Mouse (Mus musculus) forebrain, embryonic 12.5 days (tissue): Measurements from ENCODE around the gene Umps. TPM values are rescaled to one million over a fixed set of nuclear protein-coding genes. Genes with fewer than 3 reads are reported as not detected.
A peak's percentile ranks its signal among the peaks of the same experiment; 100 is the strongest.

Experiments used
- ATAC-seq: fragments of 200-750 bp; cut with Nextera tagmentation; 2 replicates; pipeline ENCODE4 v1.8.0; 2017; ENCODE audit warnings: moderate TSS enrichment; ENCODE audit not compliant: low FRiP score
- H3K27ac ChIP-seq: fragments of 300-500 bp; sonication (generic); 2 replicates; pipeline ENCODE4 v1.5.1; 2016; ENCODE audit warnings: mild to moderate bottlenecking
- H3K27me3 ChIP-seq: fragments of 300-500 bp; sonication (generic); 2 replicates; pipeline ENCODE4 v1.6.1; 2016; ENCODE audit warnings: mild to moderate bottlenecking
- H3K36me3 ChIP-seq: fragments of 300-500 bp; sonication (generic); replicated peaks from 2 replicates; pipeline ENCODE4 v1.6.1; 2016; ENCODE audit warnings: mild to moderate bottlenecking
- H3K4me1 ChIP-seq: fragments of 300-500 bp; sonication (generic); 2 replicates; pipeline ENCODE4 v1.6.1; 2016
- H3K4me2 ChIP-seq: fragments of 300-500 bp; sonication (generic); 2 replicates; pipeline ENCODE4 v1.6.1; 2016; ENCODE audit warnings: mild to moderate bottlenecking, moderate library complexity
- H3K4me3 ChIP-seq: fragments of 300-500 bp; sonication (generic); replicated peaks from 2 replicates; pipeline ENCODE4 v1.5.1; 2016; ENCODE audit warnings: mild to moderate bottlenecking
- H3K9ac ChIP-seq: fragments of 300-500 bp; sonication (generic); 2 replicates; pipeline ENCODE4 v1.6.1; 2016; ENCODE audit warnings: mild to moderate bottlenecking
- H3K9me3 ChIP-seq: fragments of 300-500 bp; sonication (generic); 2 replicates; pipeline ENCODE4 v1.6.1; 2016
- WGBS: fragments of 180-500 bp; shearing (Covaris S2); methylation state at CpG from one replicate; pipeline ENCODE4 v1.1.7; 2016; 5-methylcytosine and 5-hydroxymethylcytosine counted together
- polyA plus RNA-seq: library from polyadenylated mRNA; unstranded; fragments of >200 nt; fragmentation: Nextera tagmentation; extraction: Ambion mirVana; gene quantifications from 2 replicates; pipeline ENCODE4 v1.2.1, GENCODE M21; 2016

The Umps gene
- polyA plus RNA-seq, 1 experiment from 2014 or later: 56.9 TPM

DNA sequence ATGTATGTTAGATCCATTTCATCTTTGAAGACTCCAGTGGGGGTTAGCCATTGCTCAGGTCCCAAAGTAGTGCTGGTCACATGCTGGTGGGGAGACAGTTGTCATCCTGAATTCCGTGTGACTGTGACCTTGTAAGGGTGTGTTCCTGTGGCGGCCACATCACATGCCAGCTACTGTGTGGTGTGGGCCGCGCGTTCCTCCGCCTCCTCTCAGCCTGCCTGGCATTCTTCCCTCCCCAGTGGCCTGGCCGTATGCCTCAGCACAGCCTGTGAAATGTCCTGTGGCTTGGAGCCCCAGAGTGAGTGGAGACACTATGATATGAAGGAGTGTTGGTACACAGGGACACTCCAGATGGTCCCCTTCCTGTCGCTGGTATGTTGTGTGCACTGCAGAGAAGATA lies 29.3 kb downstream of the Umps start:
- Histone ChIP-seq H3K4me1 (peaks cover 29% of the 10 kb centered on the region), H3K4me2 (no peak overlapping the region), H3K9me3 (no peaks in the 10 kb centered on the region), H3K27me3 (peaks cover 8% of the 10 kb centered on the region), H3K27ac (no peak overlapping the region), H3K36me3 (no peaks in the 10 kb centered on the region), H3K4me3 (no peak overlapping the region), H3K9ac (no peak overlapping the region)
- WGBS: 86% methylated on average over 8 of the region's 8 CpGs
- no peak for ATAC-seq

DNA sequence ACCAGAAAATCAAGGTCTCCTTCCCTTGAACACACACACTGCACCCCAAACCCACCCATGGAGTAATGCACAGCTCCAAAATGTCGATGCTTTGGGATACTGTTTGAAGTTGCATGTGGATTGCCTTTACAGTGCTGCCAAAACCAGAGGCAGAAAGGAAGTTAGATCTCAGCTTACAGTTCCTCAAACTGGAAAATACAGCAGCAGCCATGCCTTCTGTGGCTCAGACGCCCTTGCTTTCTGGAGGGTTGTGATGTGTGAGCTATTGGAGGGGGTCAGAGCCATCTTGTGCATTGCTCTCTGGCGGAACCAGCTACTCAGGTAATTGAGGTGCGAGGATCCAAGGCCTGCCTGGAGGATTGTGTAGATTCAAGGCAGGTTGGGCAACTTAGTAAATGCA lies 30.0 kb downstream of the Umps start:
- H3K9me3 ChIP-seq: no peaks in the 10 kb centered on the region
- H3K4me2 ChIP-seq: no peak overlapping the region
- 83% methylated on average over 4 of the region's 4 CpGs for WGBS
- peaks cover 8% of the 10 kb centered on the region for H3K27me3 ChIP-seq
- H3K27ac ChIP-seq: no peak overlapping the region
- peaks cover 22% of the 10 kb centered on the region for H3K4me1 ChIP-seq
- H3K9ac ChIP-seq: no peak overlapping the region
- no peaks in the 10 kb centered on the region for H3K36me3 ChIP-seq
- ATAC-seq: no peak
- no peak overlapping the region for H3K4me3 ChIP-seq

DNA sequence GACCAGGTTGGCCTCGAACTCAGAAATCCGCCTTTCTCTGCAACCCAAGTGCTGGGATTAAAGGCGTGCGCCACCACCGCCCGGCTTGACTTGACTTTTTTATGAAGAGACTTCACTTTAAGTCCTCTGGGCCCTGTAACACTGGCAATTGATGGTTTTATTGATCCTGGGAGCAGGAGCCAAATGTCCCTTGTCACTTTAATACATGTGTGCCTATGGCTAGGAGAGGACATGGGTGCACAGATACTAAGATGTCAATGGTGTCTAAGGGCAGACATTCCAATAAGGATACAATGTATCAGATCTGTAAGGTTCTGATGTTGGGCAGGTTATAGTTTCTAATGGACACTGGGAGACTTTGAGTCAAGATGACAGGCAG lies 31.4 kb downstream of the Umps start:
- ATAC-seq: no peak
- Histone ChIP-seq H3K27ac (no peak overlapping the region), H3K27me3 (peaks cover 8% of the 10 kb centered on the region), H3K9me3 (no peaks in the 10 kb centered on the region), H3K36me3 (no peaks in the 10 kb centered on the region), H3K9ac (no peak overlapping the region), H3K4me3 (no peak overlapping the region), H3K4me2 (no peak overlapping the region), H3K4me1 (peaks cover 10% of the 10 kb centered on the region)
- 96% methylated on average over 6 of the region's 6 CpGs for WGBS

DNA sequence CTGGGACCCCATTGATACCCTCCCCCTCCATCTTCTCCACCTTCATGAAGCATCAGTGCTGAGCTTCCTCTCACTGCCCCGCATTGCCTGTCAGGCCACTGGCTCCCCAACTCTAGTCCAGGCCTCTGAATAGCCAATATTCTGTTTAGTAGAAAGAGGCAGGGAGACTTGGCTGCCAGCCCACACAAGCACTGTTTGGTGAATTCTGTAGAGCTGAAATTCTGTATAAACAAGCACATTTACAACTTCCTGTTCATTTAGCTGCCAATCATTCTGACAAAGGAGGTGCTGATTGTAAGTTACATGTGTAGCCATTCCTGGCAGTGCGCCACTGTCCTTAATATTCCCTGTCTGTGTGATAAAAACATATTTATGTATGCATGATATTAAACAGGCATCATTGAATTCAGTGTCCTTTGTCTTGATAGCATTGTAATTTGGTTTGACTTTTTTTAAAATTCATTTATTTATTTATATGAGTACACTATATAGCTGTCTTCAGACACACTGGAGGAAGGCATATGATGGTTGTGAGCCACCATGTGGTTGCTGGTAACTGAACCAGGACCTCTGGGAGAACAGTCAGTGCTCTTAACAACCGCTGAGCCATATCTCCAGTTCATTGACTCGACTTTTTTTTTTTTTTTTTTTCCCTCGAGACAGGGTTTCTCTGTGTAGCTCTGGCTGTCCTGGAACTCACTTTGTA lies 32.0 kb downstream of the Umps start:
- ATAC-seq: peak; percentile 20; the same call in 1 of the 2 replicates
- H3K9ac ChIP-seq: no peak overlapping the region
- peak overlapping the region; percentile 65 for H3K27ac ChIP-seq
- H3K36me3 ChIP-seq: no peaks in the 10 kb centered on the region
- H3K4me1 ChIP-seq: peaks cover 10% of the 10 kb centered on the region
- peaks cover 8% of the 10 kb centered on the region for H3K27me3 ChIP-seq
- WGBS: 69% methylated on average over 5 of the region's 5 CpGs
- H3K4me2 ChIP-seq: no peak overlapping the region
- no peaks in the 10 kb centered on the region for H3K9me3 ChIP-seq
- H3K4me3 ChIP-seq: no peak overlapping the region

DNA sequence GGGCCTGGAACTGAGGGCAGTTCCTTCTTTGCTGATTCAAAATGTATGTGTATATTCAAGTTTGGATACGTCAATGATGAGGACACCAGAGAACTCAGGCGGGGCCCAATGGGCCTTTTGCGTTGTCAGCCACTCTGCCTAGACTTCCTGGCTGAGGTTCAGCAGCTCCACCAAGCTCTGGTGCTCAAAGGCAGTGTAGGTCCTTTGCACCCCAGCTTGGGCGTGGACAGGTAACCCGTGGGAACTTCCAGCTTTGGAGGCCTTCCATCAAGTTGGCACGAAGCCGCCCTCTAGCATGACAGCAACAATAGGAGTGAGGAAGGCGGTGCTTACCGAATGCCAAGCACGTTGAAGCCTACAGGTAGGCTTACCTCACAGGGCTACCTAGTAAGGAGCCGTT lies 33.4 kb downstream of the Umps start:
- Histone ChIP-seq H3K4me3 (no peak overlapping the region), H3K27me3 (peaks cover 8% of the 10 kb centered on the region), H3K27ac (no peak overlapping the region), H3K4me2 (no peak overlapping the region), H3K4me1 (peaks cover 15% of the 10 kb centered on the region), H3K36me3 (no peaks in the 10 kb centered on the region), H3K9me3 (no peaks in the 10 kb centered on the region), H3K9ac (no peak overlapping the region)
- WGBS: 92% methylated on average over 11 of the region's 11 CpGs
- no peak for ATAC-seq

DNA sequence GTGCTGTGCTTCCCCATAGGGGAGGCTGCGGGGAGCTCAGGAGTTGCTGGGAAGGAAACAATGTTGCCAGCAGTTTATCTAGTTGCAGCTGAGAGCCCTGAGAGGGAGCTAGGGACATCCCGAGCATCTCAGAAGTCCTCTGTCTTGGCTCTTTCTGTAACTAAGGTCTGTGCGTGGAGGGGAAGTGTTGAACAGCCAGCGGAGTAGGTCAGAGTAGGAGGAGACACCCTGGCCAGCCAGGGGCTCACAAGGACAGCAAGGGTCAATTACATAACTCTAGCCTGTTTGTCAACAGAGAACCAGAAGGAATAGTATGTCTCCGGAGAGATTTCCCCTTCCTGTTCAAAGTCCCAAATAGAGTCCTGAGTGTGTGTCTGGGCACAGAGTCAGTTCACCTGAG lies 34.7 kb downstream of the Umps start:
- ATAC-seq: no peak
- WGBS: 68% methylated on average over 5 of the region's 5 CpGs
- H3K4me2 ChIP-seq: no peak overlapping the region
- no peaks in the 10 kb centered on the region for H3K9me3 ChIP-seq
- no peak overlapping the region for H3K4me3 ChIP-seq
- peaks cover 8% of the 10 kb centered on the region for H3K27me3 ChIP-seq
- peaks cover 15% of the 10 kb centered on the region for H3K4me1 ChIP-seq
- H3K27ac ChIP-seq: no peak overlapping the region
- no peak overlapping the region for H3K9ac ChIP-seq
- H3K36me3 ChIP-seq: no peaks in the 10 kb centered on the region

DNA sequence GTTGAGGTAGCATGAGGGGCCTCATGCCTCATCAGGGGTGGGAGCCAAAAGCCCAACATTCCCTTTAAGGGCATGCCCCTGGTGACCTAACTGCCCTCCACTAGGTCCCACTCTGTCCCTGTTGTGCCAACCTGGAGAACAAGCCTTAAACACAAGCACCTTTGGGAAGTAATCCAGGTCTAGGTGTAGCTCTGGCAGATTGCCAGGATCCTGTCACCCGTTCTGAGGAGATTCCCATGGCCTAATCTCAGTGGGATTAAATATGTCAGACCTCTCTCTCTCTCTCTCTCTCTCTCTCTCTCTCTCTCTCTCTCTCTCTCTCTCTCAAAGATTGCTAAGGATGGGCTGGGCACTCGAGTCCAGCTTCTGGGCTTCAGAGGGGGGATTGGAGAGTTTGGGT lies 35.2 kb downstream of the Umps start:
- Histone ChIP-seq H3K4me3 (no peak overlapping the region), H3K36me3 (no peaks in the 10 kb centered on the region), H3K9ac (no peak overlapping the region), H3K27ac (no peak overlapping the region), H3K9me3 (no peaks in the 10 kb centered on the region), H3K27me3 (peaks cover 8% of the 10 kb centered on the region), H3K4me2 (no peak overlapping the region), H3K4me1 (peaks cover 15% of the 10 kb centered on the region)
- ATAC-seq: no peak
- 50% methylated on average over 2 of the region's 2 CpGs for WGBS

DNA sequence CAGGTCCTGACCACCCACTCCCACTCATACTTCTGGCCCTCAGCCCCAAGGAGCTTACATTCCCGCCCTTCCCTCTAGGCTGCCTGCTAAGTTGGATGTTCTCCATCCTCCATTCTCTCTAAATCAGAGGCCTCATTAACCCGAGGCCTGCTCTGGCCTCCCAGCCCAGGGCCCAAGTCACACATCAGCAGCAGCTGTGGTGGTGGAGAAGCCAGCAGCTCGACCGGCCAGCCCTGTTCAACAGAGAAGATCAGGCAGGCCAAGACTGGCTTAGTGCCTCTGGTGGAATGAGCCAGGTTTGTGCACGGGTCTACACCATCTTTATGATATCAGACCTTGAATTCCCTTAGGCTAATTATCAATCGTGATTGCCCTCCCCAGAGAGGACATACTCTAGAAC lies 36.1 kb downstream of the Umps start:
- no peak for ATAC-seq
- no peak overlapping the region for H3K4me2 ChIP-seq
- WGBS: 87% methylated on average over 6 of the region's 6 CpGs
- no peaks in the 10 kb centered on the region for H3K9me3 ChIP-seq
- no peak overlapping the region for H3K27ac ChIP-seq
- H3K4me3 ChIP-seq: no peak overlapping the region
- H3K4me1 ChIP-seq: peaks cover 15% of the 10 kb centered on the region
- no peaks in the 10 kb centered on the region for H3K36me3 ChIP-seq
- peaks cover 3% of the 10 kb centered on the region for H3K27me3 ChIP-seq
- H3K9ac ChIP-seq: no peak overlapping the region

DNA sequence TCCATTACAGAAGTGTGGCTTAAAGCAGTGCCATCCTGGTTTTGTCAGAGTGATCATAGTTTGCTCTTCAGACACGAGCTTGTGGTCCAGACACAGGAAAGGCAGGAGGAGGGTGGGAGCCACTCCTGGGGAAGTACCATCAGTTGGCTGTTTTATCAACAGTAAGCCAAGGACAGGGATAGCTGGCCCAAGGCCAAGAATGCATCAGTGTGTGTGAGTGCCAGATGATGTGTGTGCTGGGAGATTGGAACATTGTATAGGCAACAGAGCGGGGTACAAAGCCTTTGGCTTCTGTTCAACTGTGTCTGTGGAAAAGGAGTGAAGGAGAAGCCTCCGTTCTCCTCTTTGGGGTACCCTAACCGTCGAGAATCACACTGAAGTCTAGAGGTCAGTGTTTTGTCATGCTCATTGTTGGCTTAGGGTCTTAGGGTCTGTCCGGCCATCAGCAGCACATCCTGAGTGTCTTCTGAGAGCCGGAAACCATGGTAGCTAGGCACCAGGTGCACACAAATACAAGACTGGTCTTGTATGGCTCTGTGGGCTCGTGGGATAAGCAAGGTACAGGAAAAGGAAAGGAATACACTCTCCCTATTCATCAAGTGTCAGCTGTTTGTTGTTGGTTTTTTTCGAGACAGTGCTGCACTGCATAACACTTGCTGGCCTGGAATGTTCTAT lies 37.9 kb downstream of the Umps start:
- ATAC-seq: no peak
- Histone ChIP-seq H3K9ac (no peak overlapping the region), H3K36me3 (no peaks in the 10 kb centered on the region), H3K4me3 (no peak overlapping the region), H3K27me3 (no peaks in the 10 kb centered on the region; the same call in 1 of the 2 replicates), H3K4me1 (0 out of 2 replicates have a peak, but pooled peaks cover 5% of the 10 kb centered on the region), H3K27ac (no peak overlapping the region), H3K9me3 (no peaks in the 10 kb centered on the region), H3K4me2 (no peak overlapping the region)
- 83% methylated on average over 9 of the region's 9 CpGs for WGBS

DNA sequence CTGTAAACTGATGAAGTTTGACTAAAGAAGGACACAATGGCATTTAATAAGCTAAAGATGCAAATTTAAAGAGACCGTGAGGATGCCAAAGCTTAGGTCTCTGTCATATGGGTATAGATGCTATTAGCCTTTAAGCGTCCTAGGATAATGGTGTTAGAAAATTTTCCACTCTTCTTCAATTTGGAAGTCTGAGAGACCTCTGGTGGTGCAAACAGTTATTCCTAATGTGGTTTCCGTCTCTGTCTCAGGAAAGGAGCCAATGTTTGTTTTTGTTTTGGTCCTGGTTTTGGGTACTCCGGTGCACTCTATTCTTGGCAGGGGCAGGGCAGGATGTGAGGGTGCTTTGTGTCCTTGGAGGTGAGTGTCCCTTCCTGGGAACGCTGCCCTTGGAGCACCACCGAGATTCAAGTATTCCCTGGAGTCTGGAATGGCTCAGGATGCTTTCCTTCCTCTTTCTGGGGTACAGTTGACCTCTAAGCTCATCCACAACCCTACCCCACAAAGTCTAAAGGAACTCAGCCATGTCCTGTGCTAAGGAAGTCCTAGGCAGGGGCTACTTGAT lies 39.5 kb downstream of the Umps start:
- Histone ChIP-seq H3K4me2 (no peak overlapping the region), H3K36me3 (no peaks in the 10 kb centered on the region), H3K27me3 (no peaks in the 10 kb centered on the region), H3K4me1 (peaks cover 5% of the 10 kb centered on the region; the same call in 1 of the 2 replicates), H3K27ac (no peak overlapping the region), H3K9me3 (no peaks in the 10 kb centered on the region), H3K4me3 (no peak overlapping the region), H3K9ac (no peak overlapping the region)
- 87% methylated on average over 6 of the region's 6 CpGs for WGBS
- ATAC-seq: no peak

DNA sequence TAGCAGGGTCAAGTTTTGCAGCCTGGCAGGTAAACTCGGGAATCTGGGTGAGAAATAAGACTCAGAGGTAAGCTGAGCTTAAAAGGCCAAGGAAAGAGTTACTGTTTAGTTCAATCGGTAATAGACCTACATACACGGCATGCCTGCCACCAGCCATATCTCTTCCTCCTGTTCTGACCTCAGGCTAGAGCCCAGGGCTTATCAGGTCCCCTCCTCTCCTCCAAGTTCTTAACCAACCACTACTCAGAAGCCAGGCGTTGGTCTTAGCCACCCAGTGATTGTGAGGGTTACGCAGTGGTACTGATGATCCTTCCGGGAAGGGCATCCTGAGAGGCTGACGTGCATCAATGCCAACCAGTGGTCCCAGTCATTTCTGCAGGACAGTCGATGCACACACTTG lies 43.1 kb downstream of the Umps start:
- no peak overlapping the region for H3K27ac ChIP-seq
- H3K9ac ChIP-seq: no peak overlapping the region
- H3K36me3 ChIP-seq: no peaks in the 10 kb centered on the region
- H3K9me3 ChIP-seq: no peaks in the 10 kb centered on the region
- no peaks in the 10 kb centered on the region for H3K27me3 ChIP-seq
- no peak overlapping the region for H3K4me3 ChIP-seq
- peaks cover 9% of the 10 kb centered on the region; the same call in 1 of the 2 replicates for H3K4me1 ChIP-seq
- 93% methylated on average over 8 of the region's 8 CpGs for WGBS
- H3K4me2 ChIP-seq: no peak overlapping the region
- ATAC-seq: no peak

DNA sequence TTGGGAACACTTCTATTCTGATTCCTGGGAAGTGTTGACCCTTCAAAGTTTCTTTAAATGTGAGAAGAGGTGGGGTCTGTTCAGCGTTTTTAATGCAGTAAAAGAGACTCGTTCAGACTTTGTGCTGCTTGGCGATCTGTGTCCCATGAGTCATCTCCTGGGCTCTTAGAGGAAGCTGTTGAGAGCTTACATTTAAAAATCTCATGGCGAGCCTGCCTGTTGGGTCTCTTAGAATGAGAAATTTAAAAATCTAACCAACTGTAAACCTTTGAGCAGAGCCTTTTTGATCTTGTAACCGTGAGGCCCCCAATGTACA lies 43.9 kb downstream of the Umps start:
- H3K4me3 ChIP-seq: no peak overlapping the region
- peaks cover 6% of the 10 kb centered on the region; the same call in 1 of the 2 replicates for H3K4me1 ChIP-seq
- no peak overlapping the region for H3K4me2 ChIP-seq
- no peaks in the 10 kb centered on the region for H3K9me3 ChIP-seq
- ATAC-seq: no peak
- no peak overlapping the region for H3K27ac ChIP-seq
- H3K36me3 ChIP-seq: no peaks in the 10 kb centered on the region
- H3K27me3 ChIP-seq: no peaks in the 10 kb centered on the region
- 76% methylated on average over 5 of the region's 5 CpGs for WGBS
- no peak overlapping the region for H3K9ac ChIP-seq
